Mouse (Mus musculus): Measurements from ENCODE around the gene Mansc4.

DNA sequence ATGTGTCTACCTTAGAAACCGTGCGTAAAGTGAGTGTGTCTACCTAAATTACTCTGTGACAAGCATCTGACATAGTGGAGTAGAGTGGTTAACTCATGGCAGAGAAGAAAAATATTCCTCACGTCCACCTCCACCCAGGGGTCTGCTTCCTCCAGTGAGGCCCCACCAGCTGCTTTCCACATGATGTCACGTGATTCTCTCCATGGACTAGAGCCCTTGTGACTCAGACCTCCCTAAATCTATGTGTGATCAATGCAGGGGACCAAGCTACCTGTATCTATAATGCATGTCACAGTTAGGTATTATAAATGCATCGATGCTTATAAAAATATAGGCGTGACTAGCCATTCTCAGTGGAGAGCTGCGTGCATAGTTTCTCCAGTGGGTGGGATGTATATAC, 7.9 kb upstream of the Mansc4 start:
- TF ChIP-seq CTCF (IDR thresholded peaks at IDR 0.05; ENCODE audit: low read depth, low read length) (no peak), POLR2A (IDR thresholded peaks at IDR 0.05; ENCODE audit: borderline replicate concordance, low read depth, low read length) (no peak)
